Mouse (Mus musculus) left cerebral cortex, postnatal 25 days (tissue): Measurements from ENCODE around the gene Zbp1. TPM values are rescaled to one million over a fixed set of nuclear protein-coding genes. Genes with fewer than 3 reads are reported as not detected.
A peak's percentile ranks its signal among the peaks of the same experiment; 100 is the strongest.

Source experiments
- DNase-seq, 2 experiments: peaks; one replicate each; pipeline ENCODE4 v3.0.0; 2022; ENCODE audit warnings: low spot score in 2 of 2, mixed read lengths in 1 of 2
- intact Hi-C: fragments of 180-260 bp; cut with DNase I; formaldehyde crosslinking; loops from one replicate; pipeline ENCODE4 v1.15.1; 2025
- total RNA-seq, 2 experiments: library from RNA; stranded (reverse); gene quantifications; 2 replicates each; pipeline ENCODE4 v1.2.3; 2021

The Zbp1 gene
- total RNA-seq, 2 experiments from 2014 or later = not detected

- intact Hi-C loops = no loop called here
- no peak for DNase-seq
Measured at GRCm38 (mm10) chr2:173220754-173221153, 2.0 kb upstream of the Zbp1 start.

- DNase-seq = no peak
- intact Hi-C loops = loop anchor here (2.0 kb wide), 1 partner anchor 327 kb away; no protein-coding TSS in a partner anchor
Measured at GRCm38 (mm10) chr2:173219256-173219954, 682 bp upstream of the Zbp1 start.

- intact Hi-C loops = loop anchor here (2.0 kb wide), 1 partner anchor 329 kb away; no protein-coding TSS in a partner anchor
- no peak for DNase-seq
Measured at GRCm38 (mm10) chr2:173217763-173218258, 912 bp downstream of the Zbp1 start.

GRCm38 (mm10) chr2:173217246-173217645, 1.5 kb downstream of the Zbp1 start:
- no peak for DNase-seq

GRCm38 (mm10) chr2:173216840-173217239, 1.9 kb downstream of the Zbp1 start:
- no peak for DNase-seq
- intact Hi-C loops = no loop called here

More at GRCm38 (mm10) chr2:173217246-173217645, 1.5 kb downstream of the Zbp1 start:
- intact Hi-C loops = no loop called here

GRCm38 (mm10) chr2:173212227-173212626, 6.5 kb downstream of the Zbp1 start:
- no peak for DNase-seq
- intact Hi-C loops = no loop called here

- intact Hi-C loops = no loop called here
- DNase-seq = no peak
Measured at GRCm38 (mm10) chr2:173209091-173209815, 9.5 kb downstream of the Zbp1 start.

- no peak for DNase-seq
- intact Hi-C loops = no loop called here
Measured at GRCm38 (mm10) chr2:173207051-173207450, 11.7 kb downstream of the Zbp1 start.

GRCm38 (mm10) chr2:173205563-173206099, 13.1 kb downstream of the Zbp1 start:
- intact Hi-C loops = no loop called here
- DNase-seq = no peak

GRCm38 (mm10) chr2:173204671-173205070, 14.1 kb downstream of the Zbp1 start:
- intact Hi-C loops = no loop called here
- DNase-seq = no peak

- DNase-seq = no peak
- intact Hi-C loops = no loop called here
Measured at GRCm38 (mm10) chr2:173203726-173204125, 15.0 kb downstream of the Zbp1 start.

- DNase-seq = no peak
- intact Hi-C loops = no loop called here
Measured at GRCm38 (mm10) chr2:173202924-173203689, 15.6 kb downstream of the Zbp1 start.

- no peak for DNase-seq
- intact Hi-C loops = no loop called here
Measured at GRCm38 (mm10) chr2:173194796-173195195, 23.9 kb downstream of the Zbp1 start.

- no peak for DNase-seq
- intact Hi-C loops = loop anchor here (10.0 kb wide), 1 partner anchor 1097 kb away; the partner anchor contains the start of gene Gnas
Measured at GRCm38 (mm10) chr2:173187182-173187855, 31.4 kb downstream of the Zbp1 start.

- intact Hi-C loops = loop anchor here (1.0 to 10.0 kb wide), 3 partner anchors 360 to 1099 kb away; partner anchors contain the start of gene Gnas
- peak; percentile 80 to 89 for DNase-seq
Measured at GRCm38 (mm10) chr2:173186047-173186943, 32.4 kb downstream of the Zbp1 start.

GRCm38 (mm10) chr2:173185282-173185681, 33.4 kb downstream of the Zbp1 start:
- no peak for DNase-seq
- intact Hi-C loops = loop anchor here (10.0 kb wide), 1 partner anchor 1100 kb away; the partner anchor contains the start of gene Gnas

GRCm38 (mm10) chr2:173184475-173185080, 34.1 kb downstream of the Zbp1 start:
- intact Hi-C loops = loop anchor here (1.0 to 10.0 kb wide), 2 partner anchors 77 to 1100 kb away; partner anchors contain the start of gene Gnas
- DNase-seq = peak; percentile 21
